Mouse (Mus musculus) hindbrain, embryonic 12.5 days (tissue): ENCODE results near the gene Sumf2. TPM values are rescaled to one million over a fixed set of nuclear protein-coding genes. Genes with fewer than 3 reads are reported as not detected.

Experiments used
- ATAC-seq: fragments of 200-750 bp; cut with Nextera tagmentation; 2 replicates; pipeline ENCODE4 v1.8.0; 2017; ENCODE audit warnings: moderate TSS enrichment; ENCODE audit not compliant: low FRiP score
- H3K27ac ChIP-seq: fragments of 300-500 bp; sonication (generic); 2 replicates; pipeline ENCODE4 v1.5.1; 2016; ENCODE audit warnings: mild to moderate bottlenecking
- H3K27me3 ChIP-seq: fragments of 300-500 bp; sonication (generic); 2 replicates; pipeline ENCODE4 v1.6.1; 2016; ENCODE audit warnings: mild to moderate bottlenecking
- H3K36me3 ChIP-seq: fragments of 300-500 bp; sonication (generic); 2 replicates; pipeline ENCODE4 v1.6.1; 2016; ENCODE audit warnings: mild to moderate bottlenecking
- H3K4me1 ChIP-seq: fragments of 300-500 bp; sonication (generic); 2 replicates; pipeline ENCODE4 v1.6.1; 2016
- H3K4me2 ChIP-seq: fragments of 300-500 bp; sonication (generic); replicated peaks from 2 replicates; pipeline ENCODE4 v1.6.1; 2016; ENCODE audit warnings: mild to moderate bottlenecking
- H3K4me3 ChIP-seq: fragments of 300-500 bp; sonication (generic); 2 replicates; pipeline ENCODE4 v1.5.1; 2016; ENCODE audit warnings: mild to moderate bottlenecking
- H3K9ac ChIP-seq: fragments of 300-500 bp; sonication (generic); 2 replicates; pipeline ENCODE4 v1.6.1; 2016; ENCODE audit warnings: mild to moderate bottlenecking, moderate library complexity
- H3K9me3 ChIP-seq: fragments of 300-500 bp; sonication (generic); replicated peaks from 2 replicates; pipeline ENCODE4 v1.6.1; 2016; ENCODE audit warnings: mild to moderate bottlenecking
- WGBS: fragments of 180-500 bp; shearing (Covaris S2); methylation state at CpG from one replicate; pipeline ENCODE4 v1.1.7; 2016; 5-methylcytosine and 5-hydroxymethylcytosine counted together
- polyA plus RNA-seq: library from polyadenylated mRNA; unstranded; fragments of >200 nt; fragmentation: Nextera tagmentation; extraction: Ambion mirVana; gene quantifications from 2 replicates; pipeline ENCODE4 v1.2.1, GENCODE M21; 2016

Sumf2 gene
- polyA plus RNA-seq, result 56.8 and 61.3 TPM in 2 replicates

GRCm38 (mm10) chr5:129846752-129847557, at the start of gene Sumf2:
Gene Sumf2, plus strand, starts transcription at chr5:129846986.
- Histone ChIP-seq H3K36me3 (peaks cover 26% of the 10 kb centered on the region), H3K4me2 (peak within 1 kb of the TSS; percentile 60), H3K27ac (peak within 1 kb of the TSS; percentile 83), H3K9me3 (no peaks in the 10 kb centered on the region), H3K27me3 (no peaks in the 10 kb centered on the region), H3K4me3 (peak within 1 kb of the TSS; percentile 63), H3K4me1 (peaks cover 7% of the 10 kb centered on the region), H3K9ac (peak within 1 kb of the TSS; percentile 82)
- 14% methylated on average over 22 of the region's 22 CpGs for WGBS
- ATAC-seq, result peak; percentile 98

- no peaks in the 10 kb centered on the region for H3K9me3 ChIP-seq
These were observed 1.9 kb upstream of the Sumf2 start for GRCm38 (mm10) chr5:129844848-129845247.

GRCm38 (mm10) chr5:129847558-129847820, 703 bp downstream of the Sumf2 start:
- H3K4me1 ChIP-seq, result peaks cover 7% of the 10 kb centered on the region
- 69% methylated on average over 8 of the region's 8 CpGs for WGBS
- ATAC-seq, result no peak
- no peak overlapping the region for H3K27ac ChIP-seq
- no peaks in the 10 kb centered on the region for H3K27me3 ChIP-seq
- H3K4me2 ChIP-seq, result peak overlapping the region; percentile 60
- peaks cover 26% of the 10 kb centered on the region for H3K36me3 ChIP-seq
- H3K9me3 ChIP-seq, result no peaks in the 10 kb centered on the region
- H3K9ac ChIP-seq, result peak overlapping the region; percentile 82
- peak overlapping the region; percentile 63 for H3K4me3 ChIP-seq

More at GRCm38 (mm10) chr5:129844848-129845247, 1.9 kb upstream of the Sumf2 start:
- no peak overlapping the region for H3K9ac ChIP-seq
- no peak for ATAC-seq
- no peaks in the 10 kb centered on the region for H3K27me3 ChIP-seq
- H3K36me3 ChIP-seq, result peaks cover 26% of the 10 kb centered on the region
- H3K4me3 ChIP-seq, result no peak overlapping the region
- 95% methylated on average over 5 of the region's 5 CpGs for WGBS
- no peak overlapping the region for H3K4me2 ChIP-seq
- H3K27ac ChIP-seq, result no peak overlapping the region
- peaks cover 7% of the 10 kb centered on the region for H3K4me1 ChIP-seq

GRCm38 (mm10) chr5:129855163-129855562, 8.4 kb downstream of the Sumf2 start:
- Histone ChIP-seq H3K36me3 (peaks cover 51% of the 10 kb centered on the region), H3K4me3 (no peak overlapping the region), H3K27me3 (no peaks in the 10 kb centered on the region), H3K9ac (no peak overlapping the region), H3K4me2 (no peak overlapping the region), H3K9me3 (no peaks in the 10 kb centered on the region), H3K27ac (no peak overlapping the region), H3K4me1 (no peaks in the 10 kb centered on the region)
- 52% methylated on average over 5 of the region's 5 CpGs for WGBS
- ATAC-seq, result no peak

- Histone ChIP-seq H3K4me3 (no peak overlapping the region), H3K36me3 (peaks cover 63% of the 10 kb centered on the region), H3K27me3 (no peaks in the 10 kb centered on the region), H3K27ac (no peak overlapping the region), H3K4me1 (no peaks in the 10 kb centered on the region), H3K9me3 (no peaks in the 10 kb centered on the region), H3K4me2 (no peak overlapping the region), H3K9ac (no peak overlapping the region)
- 84% methylated on average over 5 of the region's 5 CpGs for WGBS
- ATAC-seq, result no peak
These were observed 9.6 kb downstream of the Sumf2 start for GRCm38 (mm10) chr5:129856414-129856813.

- Histone ChIP-seq H3K27me3 (no peaks in the 10 kb centered on the region), H3K9ac (no peak overlapping the region), H3K4me1 (peaks cover 3% of the 10 kb centered on the region; the same call in 1 of the 2 replicates), H3K4me2 (no peak overlapping the region), H3K27ac (no peak overlapping the region), H3K36me3 (peaks cover 45% of the 10 kb centered on the region), H3K9me3 (no peaks in the 10 kb centered on the region), H3K4me3 (no peak overlapping the region)
- WGBS, result 95% methylated on average over 6 of the region's 6 CpGs
- no peak for ATAC-seq
These were observed 15.5 kb downstream of the Sumf2 start for GRCm38 (mm10) chr5:129862325-129862724.

GRCm38 (mm10) chr5:129864467-129864866, 17.7 kb downstream of the Sumf2 start:
- no peak for ATAC-seq
- no peak overlapping the region for H3K9ac ChIP-seq
- H3K4me3 ChIP-seq, result no peak overlapping the region
- no peak overlapping the region for H3K27ac ChIP-seq
- no peak overlapping the region for H3K4me2 ChIP-seq
- 11% methylated on average over 18 of the region's 18 CpGs for WGBS
- no peaks in the 10 kb centered on the region for H3K27me3 ChIP-seq
- no peaks in the 10 kb centered on the region for H3K9me3 ChIP-seq
- peaks cover 33% of the 10 kb centered on the region for H3K36me3 ChIP-seq
- H3K4me1 ChIP-seq, result peaks cover 3% of the 10 kb centered on the region; the same call in 1 of the 2 replicates

- H3K36me3 ChIP-seq, result peaks cover 21% of the 10 kb centered on the region
- no peak overlapping the region for H3K27ac ChIP-seq
- no peak overlapping the region for H3K4me3 ChIP-seq
- 80% methylated on average over 12 of the region's 12 CpGs for WGBS
- no peak overlapping the region for H3K9ac ChIP-seq
- no peaks in the 10 kb centered on the region for H3K9me3 ChIP-seq
- H3K27me3 ChIP-seq, result no peaks in the 10 kb centered on the region
- no peak for ATAC-seq
- no peak overlapping the region for H3K4me2 ChIP-seq
- H3K4me1 ChIP-seq, result peaks cover 3% of the 10 kb centered on the region; the same call in 1 of the 2 replicates
These were observed 19.1 kb downstream of the Sumf2 start for GRCm38 (mm10) chr5:129865841-129866240.

- H3K36me3 ChIP-seq, result no peaks in the 10 kb centered on the region
- H3K4me1 ChIP-seq, result no peaks in the 10 kb centered on the region; the same call in 1 of the 2 replicates
- no peak overlapping the region for H3K9ac ChIP-seq
- no peak overlapping the region for H3K4me2 ChIP-seq
- H3K27me3 ChIP-seq, result no peaks in the 10 kb centered on the region
- no peak for ATAC-seq
- 89% methylated on average over 19 of the region's 19 CpGs for WGBS
- H3K27ac ChIP-seq, result no peak overlapping the region
- no peaks in the 10 kb centered on the region for H3K9me3 ChIP-seq
- H3K4me3 ChIP-seq, result no peak overlapping the region
These were observed 22.6 kb downstream of the Sumf2 start for GRCm38 (mm10) chr5:129869238-129869995.

GRCm38 (mm10) chr5:129871238-129871637, 24.5 kb downstream of the Sumf2 start:
- Histone ChIP-seq H3K4me3 (no peak overlapping the region), H3K27me3 (no peaks in the 10 kb centered on the region), H3K36me3 (no peaks in the 10 kb centered on the region), H3K4me2 (no peak overlapping the region), H3K27ac (no peak overlapping the region), H3K4me1 (no peaks in the 10 kb centered on the region), H3K9ac (no peak overlapping the region), H3K9me3 (no peaks in the 10 kb centered on the region)
- ATAC-seq, result no peak
- WGBS, result 97% methylated on average over 2 of the region's 2 CpGs

GRCm38 (mm10) chr5:129873942-129874341, 27.2 kb downstream of the Sumf2 start:
- Histone ChIP-seq H3K27ac (no peak overlapping the region), H3K27me3 (no peaks in the 10 kb centered on the region), H3K36me3 (no peaks in the 10 kb centered on the region), H3K4me3 (no peak overlapping the region), H3K9ac (no peak overlapping the region), H3K4me1 (no peaks in the 10 kb centered on the region), H3K4me2 (no peak overlapping the region), H3K9me3 (no peaks in the 10 kb centered on the region)
- no peak for ATAC-seq
- 87% methylated on average over 12 of the region's 12 CpGs for WGBS

GRCm38 (mm10) chr5:129875098-129875497, 28.3 kb downstream of the Sumf2 start:
- Histone ChIP-seq H3K4me2 (no peak overlapping the region), H3K9ac (no peak overlapping the region), H3K27ac (no peak overlapping the region), H3K36me3 (peaks cover 4% of the 10 kb centered on the region; the same call in 1 of the 2 replicates), H3K27me3 (no peaks in the 10 kb centered on the region), H3K4me1 (no peaks in the 10 kb centered on the region), H3K4me3 (no peak overlapping the region), H3K9me3 (no peaks in the 10 kb centered on the region)
- ATAC-seq, result no peak
- WGBS, result 77% methylated on average over 11 of the region's 11 CpGs
